Mouse (Mus musculus) hindbrain, embryonic 16.5 days (tissue): ENCODE data around the gene Coro2a. TPM values are rescaled to one million over a fixed set of nuclear protein-coding genes. Genes with fewer than 3 reads are reported as not detected.

Experiments
- ATAC-seq: fragments of 200-750 bp; cut with Nextera tagmentation; 2 replicates; pipeline ENCODE4 v1.8.0; 2017; ENCODE audit warnings: moderate TSS enrichment, moderate library complexity
- H3K27ac ChIP-seq: fragments of 300-500 bp; sonication (generic); 2 replicates; pipeline ENCODE4 v1.5.1; 2014; ENCODE audit warnings: low read depth, mild to moderate bottlenecking, control low read depth, low read length, moderate library complexity
- H3K27me3 ChIP-seq: fragments of 300-500 bp; sonication (generic); replicated peaks from 2 replicates; pipeline ENCODE4 v1.6.1; 2014; ENCODE audit warnings: low read length; ENCODE audit not compliant: control insufficient read depth, insufficient read depth
- H3K36me3 ChIP-seq: fragments of 300-500 bp; sonication (generic); 2 replicates; pipeline ENCODE4 v1.6.1; 2014; ENCODE audit warnings: mild to moderate bottlenecking, low read length, moderate library complexity, mixed read lengths; ENCODE audit not compliant: control insufficient read depth, insufficient read depth
- H3K4me1 ChIP-seq: fragments of 300-500 bp; sonication (generic); 2 replicates; pipeline ENCODE4 v1.6.1; 2014; ENCODE audit warnings: low read depth, low read length; ENCODE audit not compliant: control insufficient read depth, insufficient read depth
- H3K4me2 ChIP-seq: fragments of 300-500 bp; sonication (generic); 2 replicates; pipeline ENCODE4 v1.6.1; 2014; ENCODE audit warnings: mild to moderate bottlenecking, low read length, control low read depth, moderate library complexity
- H3K4me3 ChIP-seq: fragments of 300-500 bp; sonication (generic); 2 replicates; pipeline ENCODE4 v1.5.1; 2014; ENCODE audit warnings: mild to moderate bottlenecking, low read length, control low read depth, moderate library complexity
- H3K9ac ChIP-seq: fragments of 300-500 bp; sonication (generic); 2 replicates; pipeline ENCODE4 v1.6.1; 2014; ENCODE audit warnings: low read depth, mild to moderate bottlenecking, control low read depth, low read length, moderate library complexity
- H3K9me3 ChIP-seq: fragments of 300-500 bp; sonication (generic); 2 replicates; pipeline ENCODE4 v1.6.1; 2014; ENCODE audit warnings: mild to moderate bottlenecking, low read length, moderate library complexity; ENCODE audit not compliant: control insufficient read depth
- WGBS: fragments of 180-500 bp; shearing (Covaris S2); extraction: QIAGEN DNeasy Blood & Tissue Kit; methylation state at CpG from one replicate; pipeline ENCODE4 v1.1.7; 2014; 5-methylcytosine and 5-hydroxymethylcytosine counted together
- polyA plus RNA-seq: library from polyadenylated mRNA; unstranded; fragments of >200 nt; fragmentation: Nextera tagmentation; extraction: Ambion mirVana; gene quantifications from 2 replicates; pipeline ENCODE4 v1.2.1, GENCODE M21; 2015

Coro2a gene
- polyA plus RNA-seq, 1 experiment from 2014 or later, result 7.9 TPM

DNA sequence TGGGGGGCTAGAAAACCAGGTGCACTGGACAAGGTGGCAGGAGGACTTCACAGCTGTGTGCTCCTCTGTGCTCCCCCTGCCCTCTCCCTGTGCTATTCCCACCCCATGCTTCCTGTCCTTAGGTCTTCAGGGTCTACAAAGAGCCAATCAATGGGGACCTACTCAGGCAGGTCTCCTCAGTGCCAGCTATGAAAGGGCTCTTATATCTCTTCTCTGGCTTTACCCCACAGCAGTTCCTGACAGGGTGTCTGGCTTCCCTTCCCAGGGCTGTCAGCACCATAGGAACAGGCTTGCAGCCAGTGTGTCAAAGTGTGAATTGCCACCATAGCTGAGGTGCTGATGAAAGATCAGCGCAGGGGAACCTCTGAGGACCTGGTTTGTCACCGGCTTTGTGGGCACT lies 81.5 kb downstream of the Coro2a start:
- H3K9ac ChIP-seq, result no peak overlapping the region
- no peaks in the 10 kb centered on the region for H3K36me3 ChIP-seq
- no peak overlapping the region for H3K4me3 ChIP-seq
- 84% methylated on average over 2 of the region's 2 CpGs for WGBS
- H3K27ac ChIP-seq, result no peak overlapping the region
- H3K27me3 ChIP-seq, result no peaks in the 10 kb centered on the region
- no peak overlapping the region for H3K4me2 ChIP-seq
- ATAC-seq, result no peak
- no peaks in the 10 kb centered on the region for H3K9me3 ChIP-seq
- no peaks in the 10 kb centered on the region for H3K4me1 ChIP-seq

DNA sequence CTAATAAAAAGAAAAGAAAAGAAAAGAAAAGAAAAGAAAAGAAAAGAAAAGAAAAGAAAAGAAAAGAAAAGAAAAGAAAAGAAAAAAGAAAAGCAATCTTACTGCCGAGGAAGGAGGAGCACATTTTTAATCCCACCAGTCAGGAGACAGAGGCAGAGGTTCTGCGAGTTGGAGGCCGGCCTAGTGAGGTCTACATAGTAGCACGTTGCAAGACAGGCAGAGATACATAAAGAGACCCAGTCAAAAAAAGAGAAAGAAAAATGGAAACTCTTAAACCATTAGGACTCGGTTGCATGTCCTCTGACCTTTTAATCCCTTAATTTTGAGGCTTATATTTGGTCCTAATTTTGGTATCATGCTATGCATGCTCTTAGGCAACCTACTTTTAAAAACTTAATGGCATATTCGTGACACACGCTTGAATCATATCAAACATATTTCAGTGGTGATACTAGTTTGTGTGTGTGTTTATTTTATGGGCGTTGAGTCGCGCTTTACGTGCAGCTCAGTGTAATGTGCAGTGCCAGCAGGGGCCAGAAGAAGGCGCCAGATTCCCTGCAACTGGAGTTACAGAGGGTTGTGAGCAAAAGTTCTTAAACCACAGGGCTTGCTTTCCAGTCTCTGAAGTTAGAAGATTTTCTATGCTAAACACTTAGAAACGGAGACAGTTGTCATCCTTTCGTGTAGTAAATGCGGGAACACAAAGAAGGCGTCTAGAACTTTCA lies 94.1 kb downstream of the Coro2a start:
- Histone ChIP-seq H3K9ac (no peak overlapping the region), H3K27me3 (no peaks in the 10 kb centered on the region), H3K36me3 (peaks cover under 1% of the 10 kb centered on the region; the same call in 1 of the 2 replicates), H3K4me3 (peak overlapping the region; percentile 66), H3K9me3 (no peaks in the 10 kb centered on the region), H3K4me2 (peak overlapping the region; percentile 75), H3K27ac (no peak overlapping the region), H3K4me1 (peaks cover 3% of the 10 kb centered on the region; the same call in 1 of the 2 replicates)
- WGBS, result 12% methylated on average over 16 of the region's 16 CpGs
- no peak for ATAC-seq

GRCm38 (mm10) chr4:46506801-46507610 lies 95.0 kb downstream of the Coro2a start:
- under 1% methylated on average over 77 of the region's 94 CpGs for WGBS
- H3K4me2 ChIP-seq, result peak overlapping the region; percentile 75

DNA sequence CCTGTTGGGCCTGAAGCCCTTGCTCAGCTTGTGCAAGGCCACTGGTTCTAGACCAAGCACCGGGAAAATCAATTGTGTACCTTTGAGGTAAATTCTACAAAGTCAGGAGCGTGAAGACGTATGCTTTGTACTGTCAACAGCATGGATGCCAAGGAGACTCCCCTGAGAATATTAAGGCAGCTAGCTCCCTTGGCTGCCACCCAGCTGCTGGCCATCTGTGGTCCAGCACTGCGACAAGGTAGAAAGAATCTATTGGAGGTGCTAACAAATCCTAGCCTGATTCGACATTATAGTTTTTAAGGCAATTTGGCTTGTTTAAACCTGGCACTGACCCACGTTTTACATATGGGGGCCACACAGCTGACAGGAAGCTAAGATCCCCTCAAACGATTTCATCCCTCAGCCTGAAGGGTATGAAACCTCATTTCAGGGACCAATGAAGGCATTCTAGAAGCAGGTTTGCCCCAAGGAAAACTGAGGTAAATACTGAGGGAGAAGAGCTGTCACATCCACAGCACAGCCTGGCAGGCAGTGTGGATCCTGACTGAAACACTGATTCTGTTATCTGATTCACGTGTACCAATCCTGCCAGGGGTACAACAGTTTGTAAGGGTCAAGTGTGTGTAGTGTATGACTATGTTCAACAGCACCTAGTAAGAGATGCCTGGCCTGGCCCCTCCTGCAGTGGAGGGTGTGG lies 96.5 kb downstream of the Coro2a start:
- H3K27me3 ChIP-seq, result no peaks in the 10 kb centered on the region
- WGBS, result 53% methylated on average over 8 of the region's 8 CpGs
- no peaks in the 10 kb centered on the region for H3K9me3 ChIP-seq
- no peak overlapping the region for H3K4me3 ChIP-seq
- H3K27ac ChIP-seq, result no peak overlapping the region
- peaks cover 16% of the 10 kb centered on the region for H3K36me3 ChIP-seq
- H3K9ac ChIP-seq, result peak overlapping the region; percentile 22; the same call in 1 of the 2 replicates
- ATAC-seq, result no peak
- H3K4me1 ChIP-seq, result peaks cover 3% of the 10 kb centered on the region; the same call in 1 of the 2 replicates
- H3K4me2 ChIP-seq, result no peak overlapping the region

More at GRCm38 (mm10) chr4:46506801-46507610, 95.0 kb downstream of the Coro2a start:
- H3K4me1 ChIP-seq, result peaks cover 3% of the 10 kb centered on the region; the same call in 1 of the 2 replicates
- H3K27me3 ChIP-seq, result no peaks in the 10 kb centered on the region
- peak; percentile 98 for ATAC-seq
- peak overlapping the region; percentile 66 for H3K4me3 ChIP-seq
- peak overlapping the region; percentile 80 for H3K27ac ChIP-seq
- H3K9ac ChIP-seq, result peak overlapping the region; percentile 91
- H3K9me3 ChIP-seq, result no peaks in the 10 kb centered on the region
- H3K36me3 ChIP-seq, result peaks cover 7% of the 10 kb centered on the region; the same call in 1 of the 2 replicates

GRCm38 (mm10) chr4:46503881-46504280 lies 98.1 kb downstream of the Coro2a start:
- Histone ChIP-seq H3K9me3 (no peaks in the 10 kb centered on the region), H3K4me3 (no peak overlapping the region), H3K27me3 (no peaks in the 10 kb centered on the region), H3K27ac (no peak overlapping the region), H3K4me2 (no peak overlapping the region), H3K9ac (no peak overlapping the region), H3K4me1 (peaks cover 3% of the 10 kb centered on the region; the same call in 1 of the 2 replicates), H3K36me3 (peaks cover 18% of the 10 kb centered on the region)
- 75% methylated on average over 3 of the region's 3 CpGs for WGBS
- ATAC-seq, result no peak

- no peak for ATAC-seq
- 55% methylated on average over 16 of the region's 16 CpGs for WGBS
- Histone ChIP-seq H3K27ac (no peak overlapping the region), H3K9ac (no peak overlapping the region), H3K27me3 (no peaks in the 10 kb centered on the region), H3K9me3 (no peaks in the 10 kb centered on the region), H3K4me1 (peaks cover 3% of the 10 kb centered on the region; the same call in 1 of the 2 replicates), H3K36me3 (peaks cover 18% of the 10 kb centered on the region), H3K4me2 (no peak overlapping the region), H3K4me3 (no peak overlapping the region)
Measured at GRCm38 (mm10) chr4:46502606-46503502, 99.1 kb downstream of the Coro2a start.

DNA sequence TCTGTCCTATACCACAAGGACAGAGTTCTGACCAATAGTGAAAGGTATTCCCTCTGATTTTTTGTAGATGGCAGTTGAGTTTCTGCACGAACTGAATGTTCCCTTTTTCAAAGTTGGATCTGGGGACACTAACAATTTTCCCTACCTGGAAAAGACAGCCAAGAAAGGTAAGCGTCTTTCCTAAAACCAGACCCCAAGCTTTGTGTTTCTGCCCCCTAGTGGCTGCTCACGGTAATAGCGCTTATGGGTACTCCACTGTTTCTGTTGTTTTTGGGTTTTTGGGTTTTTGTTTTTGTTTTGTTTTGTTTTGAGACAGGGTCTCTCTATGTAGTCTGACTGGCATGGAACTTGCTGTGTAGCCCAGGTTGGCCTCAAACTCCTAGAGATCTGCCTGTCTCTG lies 103.0 kb downstream of the Coro2a start:
- Histone ChIP-seq H3K4me3 (no peak overlapping the region), H3K4me2 (no peak overlapping the region), H3K36me3 (peaks cover 22% of the 10 kb centered on the region), H3K9ac (no peak overlapping the region), H3K27ac (no peak overlapping the region), H3K27me3 (no peaks in the 10 kb centered on the region), H3K4me1 (no peaks in the 10 kb centered on the region), H3K9me3 (no peaks in the 10 kb centered on the region)
- no peak for ATAC-seq
- 11% methylated on average over 4 of the region's 4 CpGs for WGBS

DNA sequence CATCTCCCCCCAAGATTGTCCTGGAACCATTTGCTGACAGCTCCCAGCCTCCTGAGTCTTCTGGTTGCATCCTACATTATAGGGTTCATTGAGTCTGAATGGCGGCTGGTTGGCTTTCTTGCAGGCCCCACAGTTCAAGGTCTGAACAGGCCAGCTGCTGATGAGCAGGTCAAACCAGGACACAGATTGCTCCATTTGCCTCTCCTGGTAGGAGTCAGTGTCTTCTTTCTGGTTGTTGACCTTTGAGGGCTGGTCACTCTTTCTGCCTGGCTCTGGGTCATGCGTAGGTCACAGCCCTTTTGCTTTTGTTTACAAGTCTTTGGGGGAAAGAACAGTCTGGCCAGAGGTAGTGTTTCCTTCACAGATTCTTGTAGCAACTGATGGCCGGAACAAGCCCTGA lies 103.5 kb downstream of the Coro2a start:
- Histone ChIP-seq H3K36me3 (peaks cover 27% of the 10 kb centered on the region), H3K4me1 (no peaks in the 10 kb centered on the region), H3K9me3 (no peaks in the 10 kb centered on the region), H3K4me2 (no peak overlapping the region), H3K9ac (no peak overlapping the region), H3K4me3 (no peak overlapping the region), H3K27ac (no peak overlapping the region), H3K27me3 (no peaks in the 10 kb centered on the region)
- no peak for ATAC-seq
- WGBS, result 45% methylated on average over 3 of the region's 3 CpGs
